Mouse (Mus musculus) kidney, adult 18-20 months (tissue): Measurements from ENCODE around the gene Bend3.

Experiments
- DNase-seq: peaks from one replicate; pipeline ENCODE4 v3.0.0; 2021

Gene Bend3

DNA sequence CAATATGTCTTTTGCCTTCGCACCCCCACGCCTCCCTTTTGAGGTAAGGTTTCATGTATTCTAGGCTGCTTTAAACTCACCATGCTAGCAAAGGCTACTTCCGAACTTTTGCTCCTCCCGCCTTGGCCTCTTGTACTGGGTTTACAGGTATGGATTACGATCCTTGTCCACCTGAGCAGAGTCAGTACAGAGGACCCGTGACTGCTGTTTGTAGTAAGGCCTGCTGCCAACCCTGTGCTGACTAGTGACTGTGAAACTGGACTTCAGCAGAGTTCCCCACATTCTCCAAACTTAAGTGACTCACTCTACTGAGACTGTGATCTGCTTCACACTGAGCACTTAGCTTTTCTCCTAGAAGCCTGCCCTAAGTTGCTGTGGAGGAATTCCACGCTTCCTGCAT, 59.0 kb downstream of the Bend3 start:
- DNase-seq = peak; percentile 57

DNA sequence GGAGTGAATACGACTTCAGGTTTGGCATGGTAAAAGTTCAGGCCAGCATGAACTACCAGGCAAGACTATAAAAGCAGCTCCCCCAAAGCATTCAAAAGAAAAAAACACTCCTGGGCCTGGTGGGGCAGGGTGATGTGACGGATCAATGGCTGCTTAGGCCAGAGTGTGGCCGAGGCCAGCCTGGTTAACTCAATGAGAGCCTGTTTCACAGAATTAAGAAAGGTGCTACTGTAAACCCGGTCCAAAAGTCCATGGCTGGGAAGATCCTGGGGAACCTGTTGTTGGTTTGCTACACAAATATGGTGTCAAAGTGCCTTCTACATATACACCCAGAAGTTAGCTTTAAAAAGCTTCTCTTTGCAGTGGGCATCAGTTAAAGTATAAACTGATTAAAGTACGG, 60.2 kb downstream of the Bend3 start:
- DNase-seq = no peak

DNA sequence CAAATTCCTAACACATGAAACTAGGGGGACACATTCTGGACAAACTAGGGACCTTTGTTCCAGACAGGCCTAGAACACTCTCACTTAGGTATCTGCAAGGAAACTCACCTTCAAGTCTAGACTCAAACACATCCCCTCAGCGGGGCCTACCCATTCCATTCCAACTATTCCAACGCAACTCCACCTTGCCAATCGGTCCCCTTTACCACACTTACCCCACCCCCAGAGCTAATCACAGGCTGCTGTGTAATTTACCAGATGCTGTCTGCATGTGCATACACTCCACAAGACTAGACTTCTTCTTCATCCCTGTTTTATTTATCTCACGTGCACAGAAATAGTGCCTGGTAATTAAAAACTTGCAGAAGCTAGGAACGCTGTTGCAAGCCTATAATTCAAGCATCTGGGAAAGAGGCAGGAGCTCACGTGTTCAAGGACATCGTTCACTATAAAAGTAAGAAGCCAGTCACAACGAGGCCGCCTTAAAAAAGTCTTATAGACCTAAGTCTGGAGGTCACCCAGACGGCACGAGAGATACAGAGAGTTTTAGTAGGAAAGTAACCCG, 61.2 kb downstream of the Bend3 start:
- no peak for DNase-seq

DNA sequence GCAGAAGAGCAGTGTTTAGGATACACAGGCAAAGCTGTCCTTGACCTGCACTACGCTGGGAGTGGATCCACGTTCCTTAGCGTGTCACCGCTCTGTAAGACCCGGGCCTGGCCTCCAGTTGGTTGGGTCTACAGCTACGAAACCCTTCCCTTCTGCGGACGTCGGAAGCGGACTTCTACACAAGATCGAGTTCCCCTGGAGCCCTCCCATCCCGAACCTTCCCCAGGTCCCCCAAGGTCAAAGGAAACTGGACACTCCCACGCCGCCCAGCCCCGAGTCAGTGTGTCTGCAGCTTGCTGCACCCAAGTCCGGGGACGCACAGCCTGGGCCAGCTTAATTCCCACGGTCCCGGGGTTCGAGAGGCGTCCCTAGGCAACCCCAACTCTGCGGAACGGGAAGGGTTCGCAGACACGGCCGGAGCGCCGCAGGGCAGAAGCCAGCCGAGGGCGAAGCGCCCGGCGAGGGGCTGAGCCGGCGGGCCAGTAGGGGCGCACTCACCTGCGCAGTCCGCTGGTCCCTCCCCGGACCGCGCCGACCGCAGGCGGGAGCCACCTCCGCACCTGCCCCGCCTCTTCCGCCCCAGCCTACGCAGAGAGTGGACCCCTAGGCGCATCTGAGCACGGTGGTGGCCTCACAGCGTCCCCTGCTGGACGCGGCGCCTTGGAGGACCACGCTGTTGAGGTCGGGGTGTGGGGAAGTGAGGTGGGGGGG, 62.0 kb downstream of the Bend3 start, which contains the start of gene 1700021F05Rik:
Gene 1700021F05Rik, minus strand, starts transcription at position 553 of the 711 bp plus-strand sequence.
- DNase-seq = peak; percentile 96

DNA sequence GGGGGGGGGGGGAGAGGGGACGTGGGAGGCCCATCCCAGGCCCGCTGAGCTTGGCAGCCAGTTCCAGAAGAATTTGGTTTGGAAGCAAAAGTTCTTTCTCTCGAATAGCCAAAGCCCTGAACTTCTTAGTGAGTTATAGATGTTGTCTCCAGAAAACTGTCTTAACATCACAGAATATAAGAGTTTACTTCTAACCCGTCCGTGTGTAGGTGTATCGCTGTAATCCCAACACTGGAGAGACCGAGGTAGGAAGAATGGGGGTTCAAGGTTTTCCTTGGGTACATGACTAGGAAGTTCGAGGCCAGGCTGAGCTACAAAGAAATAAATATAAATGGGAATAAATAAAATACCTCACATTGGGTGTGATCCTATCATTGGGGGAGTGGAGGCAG, 62.5 kb downstream of the Bend3 start:
- DNase-seq = no peak

DNA sequence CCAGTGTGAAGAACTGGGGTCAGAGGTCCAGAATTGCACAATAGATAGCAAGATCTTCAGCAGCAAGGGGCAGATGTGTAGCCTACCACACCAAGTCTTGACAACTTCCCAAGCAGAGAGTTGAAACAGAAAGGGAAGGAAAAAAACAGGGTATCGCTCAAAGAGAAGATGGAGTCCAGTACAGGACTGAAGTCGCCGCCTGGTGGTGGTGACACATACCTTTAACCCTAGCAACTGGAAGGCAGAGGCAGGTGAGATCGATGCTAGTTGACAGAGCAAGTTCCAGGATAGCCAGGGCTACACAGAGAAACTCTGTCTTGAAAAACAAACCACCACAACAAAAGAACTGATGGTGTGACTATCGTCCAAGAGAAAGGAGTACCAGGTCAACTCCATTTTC, 70.8 kb downstream of the Bend3 start:
- DNase-seq = no peak

DNA sequence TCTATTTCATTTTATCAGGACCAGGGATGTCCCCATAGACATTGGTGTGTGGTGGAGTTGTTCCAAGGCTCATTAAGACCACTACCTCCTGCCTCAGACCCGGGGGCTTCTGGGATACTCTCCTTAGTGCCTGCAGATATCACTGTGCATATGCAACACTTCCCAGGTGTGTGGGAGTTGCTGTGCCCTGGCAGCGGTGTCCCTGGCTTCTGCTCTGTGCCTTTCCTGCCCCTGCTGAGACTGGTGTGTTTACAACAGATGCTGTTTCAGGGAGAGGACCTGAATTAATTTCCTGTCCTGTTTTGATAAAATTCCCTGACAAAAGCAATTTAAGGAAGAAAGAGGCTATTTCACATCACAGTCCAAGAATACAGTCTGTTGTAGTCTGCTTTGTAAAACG, 72.3 kb downstream of the Bend3 start:
- DNase-seq = no peak

DNA sequence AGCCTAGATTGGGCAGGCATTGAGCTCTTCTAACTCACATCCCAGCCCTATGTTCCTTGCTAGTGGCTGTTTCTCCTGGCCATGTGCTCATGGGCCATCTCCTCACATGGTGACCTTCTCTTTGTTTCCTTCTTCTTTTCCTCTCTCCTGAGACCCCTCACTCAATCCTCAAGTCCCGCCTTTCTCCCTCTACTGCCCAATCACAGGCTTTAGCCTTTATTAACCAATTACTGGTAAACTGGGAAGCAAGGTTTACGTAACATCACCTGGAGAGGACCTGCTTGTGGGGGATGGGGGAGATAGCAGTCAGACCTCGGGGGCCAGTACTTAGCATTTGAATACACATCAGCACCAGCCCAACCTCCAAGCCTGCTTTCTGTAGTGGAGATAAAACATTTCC, 72.8 kb downstream of the Bend3 start:
- no peak for DNase-seq

DNA sequence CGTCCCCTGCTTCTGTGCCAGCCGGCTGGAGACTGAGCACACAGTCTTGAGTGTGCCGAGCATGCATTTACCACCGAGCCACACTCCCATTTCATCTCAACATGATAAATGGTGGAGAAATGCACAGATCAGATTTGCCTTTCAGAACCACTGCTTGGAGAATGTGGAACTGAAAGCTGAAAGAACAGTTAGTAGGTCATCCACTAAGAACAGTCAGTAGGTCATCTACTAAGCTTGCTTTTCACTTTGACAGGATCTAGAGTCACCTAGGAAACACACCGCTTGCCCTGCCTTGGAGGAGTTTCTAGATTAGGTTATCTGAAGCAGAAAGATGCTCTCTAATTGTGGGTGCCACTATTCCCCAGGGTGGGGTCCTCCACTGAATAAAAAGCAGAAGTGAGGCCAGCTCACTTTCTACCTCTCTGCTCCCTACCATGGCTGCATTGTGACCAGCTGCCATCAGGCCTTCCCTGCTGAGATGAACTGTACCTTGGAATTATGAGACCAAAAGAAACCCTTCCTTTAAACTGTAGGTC, 79.1 kb downstream of the Bend3 start:
- no peak for DNase-seq

DNA sequence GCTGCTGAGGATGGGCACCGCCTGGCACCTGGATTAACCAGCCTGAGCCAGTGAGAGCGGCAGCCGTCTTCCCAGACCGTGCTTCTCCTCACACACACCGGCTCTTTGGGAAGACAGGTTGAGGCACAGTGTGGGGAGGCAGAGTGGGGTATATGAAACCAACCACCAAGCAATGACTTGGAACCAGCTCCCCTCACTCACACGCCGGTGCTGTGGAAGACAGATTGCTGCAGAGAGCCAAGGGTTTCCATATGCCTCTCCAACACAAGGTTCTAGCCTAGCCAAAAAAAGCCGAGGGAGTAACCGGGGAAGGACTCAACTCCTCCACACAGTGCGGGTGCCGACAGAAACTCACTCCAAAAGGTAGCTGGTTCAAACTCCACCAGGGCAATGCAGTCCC, 80.7 kb downstream of the Bend3 start:
- no peak for DNase-seq

DNA sequence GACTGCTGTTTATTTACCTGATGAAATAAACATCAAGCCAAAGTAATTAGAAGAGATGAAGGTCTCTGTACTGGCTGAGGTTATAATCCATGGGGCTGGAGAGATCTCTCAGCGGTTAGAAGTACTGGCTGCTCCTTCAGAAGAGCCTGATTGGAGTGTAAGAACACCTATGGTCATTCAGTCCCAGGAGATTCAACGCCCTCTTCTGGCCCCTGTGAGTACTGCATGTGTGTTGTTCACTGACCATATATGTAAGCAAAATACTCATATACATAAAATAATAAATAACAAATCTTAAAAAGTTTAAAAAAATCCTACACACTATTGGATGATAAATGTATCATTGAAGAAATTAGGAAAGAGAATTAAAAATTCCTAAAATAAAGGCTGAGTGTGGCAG, 82.1 kb downstream of the Bend3 start:
- DNase-seq = no peak

DNA sequence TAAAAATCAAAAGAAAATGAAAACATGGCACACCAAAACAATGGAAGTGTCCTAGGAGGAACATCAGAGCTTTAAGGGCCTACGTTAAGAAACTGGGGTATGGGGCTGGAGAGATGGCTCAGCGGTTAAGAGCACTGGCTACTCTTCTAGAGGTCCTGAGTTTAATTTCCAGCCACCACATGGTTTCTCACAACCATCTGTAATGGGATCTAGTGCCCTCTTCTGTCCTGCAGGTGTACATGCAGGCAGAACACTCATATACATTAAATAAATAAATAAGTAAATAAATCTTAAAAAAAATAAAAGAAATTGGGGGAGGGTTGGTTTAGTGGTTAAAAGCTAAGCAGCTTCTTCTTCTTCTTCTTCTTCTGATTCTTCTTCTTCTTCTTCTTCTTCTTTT, 82.7 kb downstream of the Bend3 start:
- no peak for DNase-seq
